Mouse (Mus musculus) C2C12 (cell line): ENCODE results near the gene Zbtb16.

Experiments
- CTCF ChIP-seq: IDR thresholded peaks from one replicate; pipeline ENCODE4 v1.5.1; 2011; ENCODE audit not compliant: control insufficient read depth, insufficient read depth, insufficient read length
- MYOD1 ChIP-seq: IDR thresholded peaks from one replicate; pipeline ENCODE4 v1.6.1; 2011; ENCODE audit warnings: low read depth; ENCODE audit not compliant: control insufficient read depth, insufficient read length
- USF1 ChIP-seq: IDR thresholded peaks from one replicate; pipeline ENCODE4 v1.6.1; 2011; ENCODE audit warnings: low read depth, mild to moderate bottlenecking, control low read depth, moderate library complexity

DNA sequence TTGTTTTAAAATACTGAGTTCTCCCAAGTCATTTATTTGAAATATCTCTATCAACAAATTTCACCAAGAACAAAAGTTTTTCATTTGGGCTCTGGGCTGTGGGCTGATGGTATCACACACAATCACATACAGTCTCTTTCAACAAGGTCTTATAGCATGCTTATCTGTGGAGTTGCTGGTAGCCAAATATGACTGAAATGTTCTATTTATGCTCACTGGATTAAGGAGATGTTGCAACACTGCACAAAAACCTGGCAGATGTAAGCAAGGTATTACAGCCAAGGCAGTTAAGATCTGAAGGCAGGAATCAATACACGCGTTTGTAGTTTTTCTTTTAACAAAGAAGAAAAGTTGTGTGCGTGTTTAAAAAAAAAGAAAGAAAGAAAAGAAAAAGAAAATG is 84.1 kb downstream of the Zbtb16 start:
- no peak for TF ChIP-seq CTCF
- TF ChIP-seq MYOD1: no peak
- no peak for TF ChIP-seq USF1
